Mouse (Mus musculus): ENCODE measurements around the gene Vps9d1. TPM values are rescaled to one million over a fixed set of nuclear protein-coding genes. Genes with fewer than 3 reads are reported as not detected.
A peak's percentile ranks its signal among the peaks of the same experiment; 100 is the strongest.
"Not testable (repeated sequence)": the region's sequence is repeated elsewhere in the genome, so short reads cannot be mapped to it uniquely, and the experiment has no call there.

Gene Vps9d1
- polyA plus RNA-seq, 2 experiments: 27.4 to 86.1 TPM

DNA sequence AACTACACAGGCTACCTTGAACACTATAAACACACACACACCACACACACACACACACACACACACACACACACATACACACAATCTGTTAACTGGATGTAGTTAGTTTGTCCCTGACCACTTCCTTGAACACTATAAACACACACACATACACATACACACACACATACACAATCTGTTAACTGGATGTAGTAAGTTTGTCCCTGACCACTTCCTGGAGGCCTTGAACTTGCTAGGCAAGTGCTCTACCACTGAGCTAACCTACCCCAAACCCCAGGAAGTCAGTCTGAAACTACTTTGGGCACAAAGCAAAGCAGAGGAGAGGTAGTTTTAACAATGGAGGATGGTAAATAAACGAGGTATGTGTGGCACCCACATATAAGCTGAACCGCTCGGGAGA, 50.6 kb downstream of the Vps9d1 start:
- no peaks in the 10 kb centered on the region for H3K4me1 ChIP-seq (ENCODE audit: control insufficient read depth, insufficient read depth, low read length)
- WGBS: 85% methylated on average over 3 of the region's 3 CpGs
- H3K36me3 ChIP-seq (ENCODE audit: control insufficient read depth, insufficient read depth, low read length): peaks cover 33% of the 10 kb centered on the region
- no peak overlapping the region for H3K4me3 ChIP-seq (replicated peaks; ENCODE audit: low read length)
- no peak overlapping the region for H3K27ac ChIP-seq (replicated peaks; ENCODE audit: low read depth, low read length)
- no peak overlapping the region for H3K9ac ChIP-seq (ENCODE audit: low read depth, low read length, severe bottlenecking)
- TF ChIP-seq POLR2A (IDR thresholded peaks at IDR 0.05; ENCODE audit: borderline replicate concordance, extremely low read depth, insufficient read depth, insufficient read length): no peak
- H3K27me3 ChIP-seq (ENCODE audit: control insufficient read depth, insufficient read depth, low read length): no peaks in the 10 kb centered on the region
- H3K9me3 ChIP-seq (ENCODE audit: control insufficient read depth, low read length): no peaks in the 10 kb centered on the region
- no peak overlapping the region for H3K4me2 ChIP-seq (replicated peaks; ENCODE audit: low read depth, low read length, severe bottlenecking)
- DNase-seq (ENCODE audit: low spot score) (no peak), ATAC-seq (ENCODE audit: low FRiP score, low read depth) (no peak)

DNA sequence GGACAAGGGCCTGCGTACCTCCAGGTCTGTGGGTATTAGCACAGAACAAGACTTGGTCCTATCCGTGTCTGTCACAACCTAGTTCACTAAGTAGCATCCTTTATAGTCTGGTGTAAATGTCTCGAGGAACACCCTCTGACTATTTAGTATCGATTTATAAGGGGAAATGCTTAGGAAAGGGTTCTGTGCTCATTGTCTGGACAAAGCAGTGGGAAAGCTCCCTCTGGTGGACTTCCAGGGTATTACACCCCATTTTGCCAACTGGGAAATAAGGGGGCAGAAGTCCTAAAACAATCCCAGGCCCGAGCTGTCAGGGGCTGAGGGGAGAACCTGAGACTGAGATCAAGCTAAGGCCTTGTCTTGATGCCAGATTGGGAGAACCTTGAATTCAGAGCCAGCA, 51.9 kb downstream of the Vps9d1 start:
- Histone ChIP-seq H3K4me2 (replicated peaks; ENCODE audit: low read depth, low read length, severe bottlenecking) (no peak overlapping the region), H3K27ac (replicated peaks; ENCODE audit: low read depth, low read length) (no peak overlapping the region), H3K9ac (ENCODE audit: low read depth, low read length, severe bottlenecking) (0 out of 2 replicates have a peak overlapping the region, but pooled peaks have one; percentile 16), H3K9me3 (ENCODE audit: control insufficient read depth, low read length) (no peaks in the 10 kb centered on the region), H3K36me3 (ENCODE audit: control insufficient read depth, insufficient read depth, low read length) (peaks cover 20% of the 10 kb centered on the region), H3K4me3 (replicated peaks; ENCODE audit: low read length) (no peak overlapping the region), H3K27me3 (ENCODE audit: control insufficient read depth, insufficient read depth, low read length) (no peaks in the 10 kb centered on the region), H3K4me1 (ENCODE audit: control insufficient read depth, insufficient read depth, low read length) (no peaks in the 10 kb centered on the region)
- peak; percentile 45 for ATAC-seq (ENCODE audit: low FRiP score, low read depth)
- TF ChIP-seq POLR2A (IDR thresholded peaks at IDR 0.05; ENCODE audit: borderline replicate concordance, extremely low read depth, insufficient read depth, insufficient read length): no peak
- 18% methylated on average over 5 of the region's 5 CpGs for WGBS
- peak; percentile 84 for DNase-seq (ENCODE audit: low spot score)

DNA sequence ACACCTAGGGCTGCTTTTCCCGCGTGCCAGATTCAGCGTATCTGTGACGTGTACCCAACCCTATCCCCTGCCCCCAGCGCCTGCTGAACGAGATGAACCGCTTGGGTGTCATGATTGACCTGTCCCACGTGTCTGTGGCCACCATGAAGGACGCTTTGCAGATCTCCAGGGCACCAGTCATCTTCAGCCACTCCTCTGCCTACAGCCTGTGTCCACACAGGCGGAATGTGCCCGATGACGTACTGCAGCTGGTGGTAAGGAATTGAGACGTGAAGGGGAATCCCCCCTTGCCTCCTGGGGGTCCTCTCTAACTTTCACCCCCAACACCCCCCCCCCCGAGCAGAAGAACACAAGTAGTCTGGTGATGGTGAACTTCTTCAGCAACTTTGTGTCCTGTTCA, 54.3 kb downstream of the Vps9d1 start:
- no peak for ATAC-seq (ENCODE audit: low FRiP score, low read depth)
- no peak for DNase-seq (ENCODE audit: low spot score)
- Histone ChIP-seq H3K4me3 (replicated peaks; ENCODE audit: low read length) (no peak overlapping the region), H3K36me3 (ENCODE audit: control insufficient read depth, insufficient read depth, low read length) (peaks cover 1% of the 10 kb centered on the region; the same call in 1 of the 2 replicates), H3K27me3 (ENCODE audit: control insufficient read depth, insufficient read depth, low read length) (no peaks in the 10 kb centered on the region), H3K4me1 (ENCODE audit: control insufficient read depth, insufficient read depth, low read length) (no peaks in the 10 kb centered on the region), H3K27ac (replicated peaks; ENCODE audit: low read depth, low read length) (no peak overlapping the region), H3K9me3 (ENCODE audit: control insufficient read depth, low read length) (no peaks in the 10 kb centered on the region), H3K9ac (ENCODE audit: low read depth, low read length, severe bottlenecking) (no peak overlapping the region), H3K4me2 (replicated peaks; ENCODE audit: low read depth, low read length, severe bottlenecking) (no peak overlapping the region)
- TF ChIP-seq POLR2A (IDR thresholded peaks at IDR 0.05; ENCODE audit: borderline replicate concordance, extremely low read depth, insufficient read depth, insufficient read length): no peak
- 74% methylated on average over 14 of the region's 14 CpGs for WGBS

DNA sequence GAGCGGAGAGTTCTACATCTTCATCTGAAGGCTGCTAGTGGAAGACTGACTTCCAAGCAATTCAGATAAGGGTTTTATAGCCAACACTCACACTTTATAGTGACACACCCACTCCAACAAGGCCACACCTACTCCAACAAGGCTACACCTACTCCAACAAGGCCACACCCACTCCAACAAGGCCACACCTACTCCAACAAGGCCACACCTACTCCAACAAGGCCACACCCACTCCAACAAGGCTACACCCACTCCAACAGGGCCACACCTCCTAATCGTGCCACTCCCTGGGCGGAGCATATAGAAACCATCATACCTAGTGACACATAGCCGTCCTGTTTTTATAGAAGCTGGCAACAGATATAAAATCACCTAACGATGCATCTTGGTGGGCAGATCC, 57.1 kb downstream of the Vps9d1 start:
- not testable (repeated sequence) for DNase-seq (ENCODE audit: low spot score); H3K36me3 ChIP-seq (ENCODE audit: control insufficient read depth, insufficient read depth, low read length); H3K4me1 ChIP-seq (ENCODE audit: control insufficient read depth, insufficient read depth, low read length); H3K27ac ChIP-seq (replicated peaks; ENCODE audit: low read depth, low read length); H3K9ac ChIP-seq (ENCODE audit: low read depth, low read length, severe bottlenecking); H3K9me3 ChIP-seq (ENCODE audit: control insufficient read depth, low read length); H3K27me3 ChIP-seq (ENCODE audit: control insufficient read depth, insufficient read depth, low read length); H3K4me3 ChIP-seq (replicated peaks; ENCODE audit: low read length); H3K4me2 ChIP-seq (replicated peaks; ENCODE audit: low read depth, low read length, severe bottlenecking); ATAC-seq (ENCODE audit: low FRiP score, low read depth)
- 76% methylated on average over 5 of the region's 5 CpGs for WGBS

DNA sequence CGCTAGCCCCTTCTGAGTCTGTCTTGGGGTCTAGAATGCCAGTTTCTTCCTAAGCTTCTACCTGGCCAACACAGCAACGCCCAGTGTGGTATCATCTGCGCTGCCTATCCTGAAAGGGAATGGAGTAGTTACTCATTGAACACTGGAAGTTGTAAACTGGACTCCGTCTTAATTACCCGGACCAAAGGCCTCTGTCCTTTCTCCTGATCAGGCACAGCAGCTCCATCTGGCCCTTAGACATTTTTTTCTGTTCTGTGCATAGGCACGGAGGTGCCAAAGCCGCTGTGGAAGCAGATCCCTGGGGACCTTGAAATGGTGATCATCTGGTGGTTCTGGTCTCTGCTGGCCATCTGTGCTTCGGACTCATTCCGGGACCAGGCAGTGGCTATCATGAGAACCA, 60.4 kb downstream of the Vps9d1 start:
- H3K27ac ChIP-seq (replicated peaks; ENCODE audit: low read depth, low read length): no peak overlapping the region
- no peak for TF ChIP-seq POLR2A (IDR thresholded peaks at IDR 0.05; ENCODE audit: borderline replicate concordance, extremely low read depth, insufficient read depth, insufficient read length)
- no peaks in the 10 kb centered on the region for H3K36me3 ChIP-seq (ENCODE audit: control insufficient read depth, insufficient read depth, low read length)
- H3K4me2 ChIP-seq (replicated peaks; ENCODE audit: low read depth, low read length, severe bottlenecking): no peak overlapping the region
- H3K4me3 ChIP-seq (replicated peaks; ENCODE audit: low read length): no peak overlapping the region
- H3K4me1 ChIP-seq (ENCODE audit: control insufficient read depth, insufficient read depth, low read length): no peaks in the 10 kb centered on the region
- WGBS: 80% methylated on average over 9 of the region's 9 CpGs
- DNase-seq (ENCODE audit: low spot score) (no peak), ATAC-seq (ENCODE audit: low FRiP score, low read depth) (no peak)
- H3K9me3 ChIP-seq (ENCODE audit: control insufficient read depth, low read length): no peaks in the 10 kb centered on the region
- no peak overlapping the region for H3K9ac ChIP-seq (ENCODE audit: low read depth, low read length, severe bottlenecking)
- H3K27me3 ChIP-seq (ENCODE audit: control insufficient read depth, insufficient read depth, low read length): no peaks in the 10 kb centered on the region

Other genes starting within 250 kb of the Vps9d1 start
- gene Ankrd11, start 212.1 kb downstream of the Vps9d1 start, polyA plus RNA-seq (2012; rRNA removed): 65.3 and 71.3 TPM in 2 replicates
- 83.7 and 102 TPM in 2 replicates for gene Ankrd11, start 212.1 kb downstream of the Vps9d1 start, polyA plus RNA-seq (2014; fragmentation: Nextera tagmentation; extraction: Ambion mirVana)
- 88.7 and 90.0 TPM in 2 replicates for gene Spg7, start 191.4 kb downstream of the Vps9d1 start, polyA plus RNA-seq (2012; rRNA removed)
- 34.8 and 37.5 TPM in 2 replicates for gene Spg7, start 191.4 kb downstream of the Vps9d1 start, polyA plus RNA-seq (2014; fragmentation: Nextera tagmentation; extraction: Ambion mirVana)
- gene Rpl13, start 152.0 kb downstream of the Vps9d1 start, polyA plus RNA-seq (2012; rRNA removed): 2,823 and 3,226 TPM in 2 replicates
- 1,836 and 1,953 TPM in 2 replicates for gene Rpl13, start 152.0 kb downstream of the Vps9d1 start, polyA plus RNA-seq (2014; fragmentation: Nextera tagmentation; extraction: Ambion mirVana)
- 2.6 and 3.0 TPM in 2 replicates for gene Cpne7, start 137.0 kb downstream of the Vps9d1 start, polyA plus RNA-seq (2012; rRNA removed)
- 0.50 and 0.86 TPM in 2 replicates for gene Cpne7, start 137.0 kb downstream of the Vps9d1 start, polyA plus RNA-seq (2014; fragmentation: Nextera tagmentation; extraction: Ambion mirVana)
- 43.7 and 50.4 TPM in 2 replicates for gene Sult5a1, start 96.0 kb downstream of the Vps9d1 start, polyA plus RNA-seq (2012; rRNA removed)
- 31.7 and 33.2 TPM in 2 replicates for gene Sult5a1, start 96.0 kb downstream of the Vps9d1 start, polyA plus RNA-seq (2014; fragmentation: Nextera tagmentation; extraction: Ambion mirVana)
- 5.1 TPM in 2 replicates for gene Dpep1, start 68.1 kb downstream of the Vps9d1 start, polyA plus RNA-seq (2012; rRNA removed)
- 3.6 and 3.9 TPM in 2 replicates for gene Dpep1, start 68.1 kb downstream of the Vps9d1 start, polyA plus RNA-seq (2014; fragmentation: Nextera tagmentation; extraction: Ambion mirVana)
- gene Chmp1a, start 41.6 kb downstream of the Vps9d1 start, polyA plus RNA-seq (2012; rRNA removed): 93.6 and 110 TPM in 2 replicates
- 128 and 130 TPM in 2 replicates for gene Chmp1a, start 41.6 kb downstream of the Vps9d1 start, polyA plus RNA-seq (2014; fragmentation: Nextera tagmentation; extraction: Ambion mirVana)
- 4.9 and 6.0 TPM in 2 replicates for gene Spata33, start 41.5 kb downstream of the Vps9d1 start, polyA plus RNA-seq (2012; rRNA removed)
- 4.0 and 6.6 TPM in 2 replicates for gene Spata33, start 41.5 kb downstream of the Vps9d1 start, polyA plus RNA-seq (2014; fragmentation: Nextera tagmentation; extraction: Ambion mirVana)
- 128 and 131 TPM in 2 replicates for gene Cdk10, start 29.5 kb downstream of the Vps9d1 start, polyA plus RNA-seq (2012; rRNA removed)
- gene Cdk10, start 29.5 kb downstream of the Vps9d1 start, polyA plus RNA-seq (2014; fragmentation: Nextera tagmentation; extraction: Ambion mirVana): 32.9 and 39.9 TPM in 2 replicates
- 3.0 and 4.6 TPM in 2 replicates for gene Spata2l, start 18.1 kb downstream of the Vps9d1 start, polyA plus RNA-seq (2012; rRNA removed)
- gene Spata2l, start 18.1 kb downstream of the Vps9d1 start, polyA plus RNA-seq (2014; fragmentation: Nextera tagmentation; extraction: Ambion mirVana): 4.6 and 5.4 TPM in 2 replicates
- 44.2 and 52.5 TPM in 2 replicates for gene Zfp276, start 153 bp downstream of the Vps9d1 start, polyA plus RNA-seq (2012; rRNA removed)
- 19.9 and 27.9 TPM in 2 replicates for gene Zfp276, start 153 bp downstream of the Vps9d1 start, polyA plus RNA-seq (2014; fragmentation: Nextera tagmentation; extraction: Ambion mirVana)
- 54.7 and 65.7 TPM in 2 replicates for gene Fanca, start 64.2 kb upstream of the Vps9d1 start, polyA plus RNA-seq (2012; rRNA removed)
- gene Fanca, start 64.2 kb upstream of the Vps9d1 start, polyA plus RNA-seq (2014; fragmentation: Nextera tagmentation; extraction: Ambion mirVana): 23.9 and 24.2 TPM in 2 replicates
- gene Spire2, start 78.4 kb upstream of the Vps9d1 start, polyA plus RNA-seq (2012; rRNA removed): 1.2 TPM in 2 replicates
- gene Spire2, start 78.4 kb upstream of the Vps9d1 start, polyA plus RNA-seq (2014; fragmentation: Nextera tagmentation; extraction: Ambion mirVana): 0.67 and 1.2 TPM in 2 replicates
- gene Tcf25, start 119.4 kb upstream of the Vps9d1 start, polyA plus RNA-seq (2012; rRNA removed): 193 and 207 TPM in 2 replicates
- gene Tcf25, start 119.4 kb upstream of the Vps9d1 start, polyA plus RNA-seq (2014; fragmentation: Nextera tagmentation; extraction: Ambion mirVana): 153 and 155 TPM in 2 replicates
- gene Mc1r, start 152.8 kb upstream of the Vps9d1 start, polyA plus RNA-seq (2012; rRNA removed): 0.05 and 0.12 TPM in 2 replicates
- 0.06 and 0.17 TPM in 2 replicates for gene Mc1r, start 152.8 kb upstream of the Vps9d1 start, polyA plus RNA-seq (2014; fragmentation: Nextera tagmentation; extraction: Ambion mirVana)
- 10.4 and 12.5 TPM in 2 replicates for gene Tubb3, start 157.1 kb upstream of the Vps9d1 start, polyA plus RNA-seq (2012; rRNA removed)
- 3.4 and 3.7 TPM in 2 replicates for gene Tubb3, start 157.1 kb upstream of the Vps9d1 start, polyA plus RNA-seq (2014; fragmentation: Nextera tagmentation; extraction: Ambion mirVana)
- gene Def8, start 169.2 kb upstream of the Vps9d1 start, polyA plus RNA-seq (2012; rRNA removed): 37.1 and 49.2 TPM in 2 replicates
- 42.2 and 42.7 TPM in 2 replicates for gene Def8, start 169.2 kb upstream of the Vps9d1 start, polyA plus RNA-seq (2014; fragmentation: Nextera tagmentation; extraction: Ambion mirVana)
- 29.5 and 31.1 TPM in 2 replicates for gene Afg3l1, start 223.6 kb upstream of the Vps9d1 start, polyA plus RNA-seq (2012; rRNA removed)
- gene Afg3l1, start 223.6 kb upstream of the Vps9d1 start, polyA plus RNA-seq (2014; fragmentation: Nextera tagmentation; extraction: Ambion mirVana): 30.8 and 37.6 TPM in 2 replicates